Mouse (Mus musculus): ENCODE data around the gene Kcnb1. TPM values are rescaled to one million over a fixed set of nuclear protein-coding genes. Genes with fewer than 3 reads are reported as not detected.

The Kcnb1 gene
- polyA plus RNA-seq (2015; fragmentation: Nextera tagmentation; extraction: Ambion mirVana), result 0.46 and 0.62 TPM in 2 replicates

DNA sequence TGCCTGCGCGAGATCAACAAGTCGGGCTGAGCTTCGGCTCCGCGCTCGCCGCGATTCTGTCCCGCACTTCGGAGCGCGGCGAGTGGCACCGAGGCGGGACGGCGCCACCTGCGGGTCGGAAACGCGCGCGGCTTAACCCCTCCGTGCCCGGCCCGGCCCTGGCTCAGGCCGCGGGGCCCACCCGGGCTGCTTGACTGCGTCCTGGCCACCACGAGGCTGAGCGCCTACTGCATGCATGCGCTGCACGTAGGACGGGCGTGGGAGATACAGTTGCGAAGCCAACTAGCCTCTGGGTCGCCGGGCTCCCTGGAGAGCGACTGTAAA, at the start of gene Kcnb1:
Gene Kcnb1 (minus strand): TSS at position 80 of the 324 bp plus-strand sequence.

DNA sequence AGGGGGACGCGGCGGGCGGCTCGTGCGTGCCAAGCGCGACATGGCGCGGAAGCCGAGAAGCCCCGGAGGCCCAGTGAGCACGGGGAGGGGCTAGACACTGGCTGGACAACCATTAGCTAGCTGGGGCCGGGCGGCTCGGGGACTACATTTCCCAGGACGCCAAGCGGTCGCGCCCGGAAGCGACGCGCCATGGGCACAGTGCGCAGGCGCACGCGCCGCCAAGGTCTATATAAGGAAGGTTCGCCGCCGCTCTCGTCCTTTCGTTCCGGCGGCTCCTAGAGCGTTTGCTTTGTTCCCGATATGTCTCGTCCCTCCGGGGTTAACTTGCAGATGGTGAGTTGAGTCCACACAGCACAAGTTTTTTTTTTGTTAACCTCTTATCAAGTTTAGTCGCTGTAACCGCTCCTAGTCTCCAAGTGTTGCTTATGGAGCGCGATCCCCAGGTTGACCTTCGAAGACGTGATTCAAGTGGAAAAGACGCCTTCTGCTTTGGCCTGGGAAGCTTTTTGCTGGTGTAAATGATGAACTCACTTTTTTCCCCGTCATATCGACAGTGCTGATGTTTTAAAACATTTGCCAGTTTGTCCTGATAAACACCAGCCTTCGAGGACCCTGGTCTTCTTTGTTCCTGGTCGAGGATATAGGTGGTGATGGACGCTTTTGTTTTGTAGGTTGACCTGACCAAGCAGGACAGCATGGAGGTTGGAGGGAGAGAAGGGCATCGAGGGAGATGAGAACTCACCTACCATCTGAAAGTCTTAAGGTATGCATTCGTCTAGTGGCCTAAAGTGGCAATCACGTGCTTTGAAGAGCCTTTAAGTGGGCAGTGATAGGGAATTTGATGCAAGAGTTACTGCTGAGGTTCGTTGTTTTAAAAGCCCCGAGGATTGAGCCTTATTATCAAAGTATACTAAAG, 126.7 kb downstream of the Kcnb1 start, which contains the start of gene Znfx1:
Gene Znfx1 (minus strand): TSS at position 51 of the 916 bp plus-strand sequence.

Other genes starting within 250 kb of the Kcnb1 start
- 23.0 and 26.7 TPM in 2 replicates for gene Stau1, start 193.9 kb downstream of the Kcnb1 start, polyA plus RNA-seq (2015; fragmentation: Nextera tagmentation; extraction: Ambion mirVana)
- 46.5 and 52.4 TPM in 2 replicates for gene Ddx27, start 175.0 kb downstream of the Kcnb1 start, polyA plus RNA-seq (2015; fragmentation: Nextera tagmentation; extraction: Ambion mirVana)
- 8.8 and 10.1 TPM in 2 replicates for gene Znfx1, start 127.1 kb downstream of the Kcnb1 start, polyA plus RNA-seq (2015; fragmentation: Nextera tagmentation; extraction: Ambion mirVana)
- gene Ptgis, start 50.4 kb upstream of the Kcnb1 start, polyA plus RNA-seq (2015; fragmentation: Nextera tagmentation; extraction: Ambion mirVana), result 7.6 and 8.3 TPM in 2 replicates
- gene B4galt5, start 159.0 kb upstream of the Kcnb1 start, polyA plus RNA-seq (2015; fragmentation: Nextera tagmentation; extraction: Ambion mirVana), result 5.1 and 5.2 TPM in 2 replicates
- 14.5 and 14.6 TPM in 2 replicates for gene Slc9a8, start 231.6 kb upstream of the Kcnb1 start, polyA plus RNA-seq (2015; fragmentation: Nextera tagmentation; extraction: Ambion mirVana)